Mouse (Mus musculus): ENCODE data around the gene Dpp10.

GRCm38 (mm10) chr1:123923907-123924306 lies 121.5 kb downstream of the Dpp10 start:
- TF ChIP-seq EP300 (IDR thresholded peaks at IDR 0.05; ENCODE audit: low read depth) (no peak), CTCF (IDR thresholded peaks at IDR 0.05; ENCODE audit: low read depth) (no peak)
